Mouse (Mus musculus) gastrocnemius, adult 8-10 months (tissue): Measurements from ENCODE around the gene Iqsec1. TPM values are rescaled to one million over a fixed set of nuclear protein-coding genes. Genes with fewer than 3 reads are reported as not detected.

Experiments
- DNase-seq, 2 experiments: peaks; one replicate each; pipeline ENCODE4 v3.0.0; 2022; ENCODE audit warnings: low spot score in 2 of 2
- total RNA-seq, 4 experiments: library from RNA; stranded (reverse); gene quantifications; 2 replicates each; pipeline ENCODE4 v1.2.4; 2022

The Iqsec1 gene
- total RNA-seq, 4 experiments from 2014 or later, result 103 to 120 (median 106) TPM

- no peak for DNase-seq
Measured at GRCm38 (mm10) chr6:90786589-90786988, 201.9 kb downstream of the Iqsec1 start.

GRCm38 (mm10) chr6:90783945-90784344 lies 204.5 kb downstream of the Iqsec1 start:
- no peak for DNase-seq

GRCm38 (mm10) chr6:90783176-90783575 lies 205.3 kb downstream of the Iqsec1 start:
- DNase-seq, result no peak

GRCm38 (mm10) chr6:90781921-90782770 lies 206.3 kb downstream of the Iqsec1 start:
- DNase-seq, result no peak

- no peak for DNase-seq
Measured at GRCm38 (mm10) chr6:90780532-90780931, 208.0 kb downstream of the Iqsec1 start.

- no peak for DNase-seq
Measured at GRCm38 (mm10) chr6:90778841-90779240, 209.6 kb downstream of the Iqsec1 start.

- no peak for DNase-seq
Measured at GRCm38 (mm10) chr6:90777302-90777701, 211.2 kb downstream of the Iqsec1 start.

GRCm38 (mm10) chr6:90775606-90776005 lies 212.9 kb downstream of the Iqsec1 start:
- no peak for DNase-seq

- DNase-seq, result no peak
Measured at GRCm38 (mm10) chr6:90773811-90774233, 214.7 kb downstream of the Iqsec1 start.

GRCm38 (mm10) chr6:90772120-90772519 lies 216.4 kb downstream of the Iqsec1 start:
- DNase-seq, result no peak

- no peak for DNase-seq
Measured at GRCm38 (mm10) chr6:90768526-90768925, 220.0 kb downstream of the Iqsec1 start.

- no peak for DNase-seq
Measured at GRCm38 (mm10) chr6:90767874-90768273, 220.6 kb downstream of the Iqsec1 start.

- peak; percentile 27 to 28 for DNase-seq
Measured at GRCm38 (mm10) chr6:90764753-90765152, 223.7 kb downstream of the Iqsec1 start.

- peak; percentile 87 to 89 for DNase-seq
Measured at GRCm38 (mm10) chr6:90763959-90764591, 224.4 kb downstream of the Iqsec1 start.

- no peak for DNase-seq
Measured at GRCm38 (mm10) chr6:90763295-90763694, 225.2 kb downstream of the Iqsec1 start.

GRCm38 (mm10) chr6:90762120-90762736 lies 226.3 kb downstream of the Iqsec1 start:
- DNase-seq, result no peak

GRCm38 (mm10) chr6:90761301-90762056 lies 227.0 kb downstream of the Iqsec1 start:
- DNase-seq, result peak in 1 of 2 experiments; percentile 38

- DNase-seq, result no peak
Measured at GRCm38 (mm10) chr6:90760886-90761285, 227.6 kb downstream of the Iqsec1 start.

GRCm38 (mm10) chr6:90759754-90760153 lies 228.7 kb downstream of the Iqsec1 start:
- no peak for DNase-seq

GRCm38 (mm10) chr6:90758155-90758554 lies 230.3 kb downstream of the Iqsec1 start:
- DNase-seq, result no peak

- no peak for DNase-seq
Measured at GRCm38 (mm10) chr6:90757427-90757883, 231.0 kb downstream of the Iqsec1 start.
